Mouse (Mus musculus) neural tube, embryonic 12.5 days (tissue): ENCODE measurements around the gene Lypd4. TPM values are rescaled to one million over a fixed set of nuclear protein-coding genes. Genes with fewer than 3 reads are reported as not detected.
"Not testable (repeated sequence)": the region's sequence is repeated elsewhere in the genome, so short reads cannot be mapped to it uniquely, and the experiment has no call there.

Experiments used
- ATAC-seq: fragments of 200-750 bp; cut with Nextera tagmentation; 2 replicates; pipeline ENCODE4 v1.8.0; 2017; ENCODE audit warnings: low read depth, mild to moderate bottlenecking, moderate TSS enrichment, moderate library complexity; ENCODE audit not compliant: low FRiP score
- H3K27ac ChIP-seq: fragments of 300-500 bp; sonication (generic); 2 replicates; pipeline ENCODE4 v1.5.1; 2016
- H3K27me3 ChIP-seq: fragments of 300-500 bp; sonication (generic); replicated peaks from 2 replicates; pipeline ENCODE4 v1.6.1; 2016; ENCODE audit warnings: mild to moderate bottlenecking
- H3K36me3 ChIP-seq: fragments of 300-500 bp; sonication (generic); 2 replicates; pipeline ENCODE4 v1.6.1; 2016; ENCODE audit warnings: mild to moderate bottlenecking
- H3K4me1 ChIP-seq: fragments of 300-500 bp; sonication (generic); 2 replicates; pipeline ENCODE4 v1.6.1; 2016
- H3K4me2 ChIP-seq: fragments of 300-500 bp; sonication (generic); replicated peaks from 2 replicates; pipeline ENCODE4 v1.6.1; 2016; ENCODE audit warnings: mild to moderate bottlenecking
- H3K4me3 ChIP-seq: fragments of 300-500 bp; sonication (generic); 2 replicates; pipeline ENCODE4 v1.5.1; 2016
- H3K9ac ChIP-seq: fragments of 300-500 bp; sonication (generic); 2 replicates; pipeline ENCODE4 v1.6.1; 2016; ENCODE audit warnings: mild to moderate bottlenecking
- H3K9me3 ChIP-seq: fragments of 300-500 bp; sonication (generic); 2 replicates; pipeline ENCODE4 v1.6.1; 2016; ENCODE audit warnings: mild to moderate bottlenecking
- WGBS: fragments of 180-500 bp; shearing (Covaris S2); methylation state at CpG from one replicate; pipeline ENCODE4 v1.1.7; 2016; 5-methylcytosine and 5-hydroxymethylcytosine counted together
- polyA plus RNA-seq: library from polyadenylated mRNA; unstranded; fragments of >200 nt; fragmentation: Nextera tagmentation; extraction: Ambion mirVana; gene quantifications from 2 replicates; pipeline ENCODE4 v1.2.1, GENCODE M21; 2016

The Lypd4 gene
- polyA plus RNA-seq, 1 experiment from 2014 or later: not detected

GRCm38 (mm10) chr7:24853695-24854094 lies 16.0 kb downstream of the Lypd4 start:
- H3K9ac ChIP-seq: no peak overlapping the region
- no peak for ATAC-seq
- WGBS: 43% methylated on average over 7 of the region's 7 CpGs

GRCm38 (mm10) chr7:24853233-24853563 lies 16.5 kb downstream of the Lypd4 start:
- Histone ChIP-seq H3K9ac (no peak overlapping the region), H3K4me2 (no peak overlapping the region), H3K27me3 (no peaks in the 10 kb centered on the region), H3K36me3 (no peaks in the 10 kb centered on the region), H3K4me1 (no peaks in the 10 kb centered on the region), H3K4me3 (no peak overlapping the region), H3K27ac (no peak overlapping the region), H3K9me3 (no peaks in the 10 kb centered on the region)
- no peak for ATAC-seq

More at GRCm38 (mm10) chr7:24853695-24854094, 16.0 kb downstream of the Lypd4 start:
- Histone ChIP-seq H3K4me1 (no peaks in the 10 kb centered on the region), H3K4me2 (no peak overlapping the region), H3K36me3 (no peaks in the 10 kb centered on the region), H3K27me3 (no peaks in the 10 kb centered on the region), H3K9me3 (no peaks in the 10 kb centered on the region), H3K27ac (no peak overlapping the region), H3K4me3 (no peak overlapping the region)

GRCm38 (mm10) chr7:24852557-24853232 lies 17.0 kb downstream of the Lypd4 start:
- H3K9ac ChIP-seq: no peak overlapping the region
- H3K9me3 ChIP-seq: no peaks in the 10 kb centered on the region
- H3K27ac ChIP-seq: no peak overlapping the region
- no peaks in the 10 kb centered on the region for H3K4me1 ChIP-seq
- H3K4me2 ChIP-seq: no peak overlapping the region
- H3K4me3 ChIP-seq: no peak overlapping the region
- H3K36me3 ChIP-seq: no peaks in the 10 kb centered on the region
- no peaks in the 10 kb centered on the region for H3K27me3 ChIP-seq
- WGBS: 83% methylated on average over 8 of the region's 8 CpGs
- ATAC-seq: no peak

GRCm38 (mm10) chr7:24851596-24852325 lies 18.0 kb downstream of the Lypd4 start:
- 83% methylated on average over 5 of the region's 5 CpGs for WGBS
- Histone ChIP-seq H3K27me3 (no peaks in the 10 kb centered on the region), H3K4me2 (no peak overlapping the region), H3K9me3 (no peaks in the 10 kb centered on the region), H3K4me1 (no peaks in the 10 kb centered on the region), H3K36me3 (no peaks in the 10 kb centered on the region), H3K4me3 (no peak overlapping the region), H3K9ac (no peak overlapping the region), H3K27ac (no peak overlapping the region)
- no peak for ATAC-seq

- no peak for ATAC-seq
- H3K4me3 ChIP-seq: no peak overlapping the region
- H3K27me3 ChIP-seq: no peaks in the 10 kb centered on the region
- H3K4me2 ChIP-seq: no peak overlapping the region
- no peak overlapping the region for H3K9ac ChIP-seq
- H3K4me1 ChIP-seq: no peaks in the 10 kb centered on the region
- H3K9me3 ChIP-seq: no peaks in the 10 kb centered on the region
- WGBS: 40% methylated on average over 6 of the region's 6 CpGs
- no peak overlapping the region for H3K27ac ChIP-seq
- H3K36me3 ChIP-seq: no peaks in the 10 kb centered on the region
Observed at GRCm38 (mm10) chr7:24850899-24851303, 18.8 kb downstream of the Lypd4 start.

GRCm38 (mm10) chr7:24850162-24850561 lies 19.6 kb downstream of the Lypd4 start:
- ATAC-seq: no peak
- H3K4me1 ChIP-seq: no peaks in the 10 kb centered on the region
- WGBS: 35% methylated on average over 5 of the region's 5 CpGs
- H3K36me3 ChIP-seq: no peaks in the 10 kb centered on the region
- no peaks in the 10 kb centered on the region for H3K9me3 ChIP-seq
- no peak overlapping the region for H3K27ac ChIP-seq
- no peak overlapping the region for H3K9ac ChIP-seq
- H3K27me3 ChIP-seq: no peaks in the 10 kb centered on the region
- H3K4me2 ChIP-seq: no peak overlapping the region
- no peak overlapping the region for H3K4me3 ChIP-seq

GRCm38 (mm10) chr7:24846576-24846975 lies 23.2 kb downstream of the Lypd4 start:
- ATAC-seq, H3K4me3 ChIP-seq: not testable (repeated sequence)
- 25% methylated on average over 2 of the region's 2 CpGs for WGBS

GRCm38 (mm10) chr7:24845713-24846112 lies 24.0 kb downstream of the Lypd4 start:
- Histone ChIP-seq H3K9ac (no peak overlapping the region), H3K4me2 (no peak overlapping the region), H3K4me3 (no peak overlapping the region), H3K27ac (no peak overlapping the region), H3K9me3 (no peaks in the 10 kb centered on the region), H3K36me3 (no peaks in the 10 kb centered on the region), H3K27me3 (no peaks in the 10 kb centered on the region), H3K4me1 (no peaks in the 10 kb centered on the region)
- ATAC-seq: no peak
- WGBS: 5% methylated on average over 6 of the region's 6 CpGs

More at GRCm38 (mm10) chr7:24846576-24846975, 23.2 kb downstream of the Lypd4 start:
- not testable (repeated sequence) for H3K4me2 ChIP-seq, H3K27me3 ChIP-seq, H3K9ac ChIP-seq, H3K4me1 ChIP-seq, H3K9me3 ChIP-seq, H3K36me3 ChIP-seq, H3K27ac ChIP-seq

- no peak for ATAC-seq
- H3K27ac ChIP-seq: no peak overlapping the region
- H3K4me1 ChIP-seq: no peaks in the 10 kb centered on the region
- 88% methylated on average over 9 of the region's 9 CpGs for WGBS
- H3K4me3 ChIP-seq: no peak overlapping the region
- H3K27me3 ChIP-seq: no peaks in the 10 kb centered on the region
- no peak overlapping the region for H3K9ac ChIP-seq
- no peaks in the 10 kb centered on the region for H3K36me3 ChIP-seq
- no peaks in the 10 kb centered on the region for H3K9me3 ChIP-seq
- no peak overlapping the region for H3K4me2 ChIP-seq
Observed at GRCm38 (mm10) chr7:24845181-24845580, 24.6 kb downstream of the Lypd4 start.

- H3K9ac ChIP-seq: no peak overlapping the region
- no peak overlapping the region for H3K27ac ChIP-seq
- no peaks in the 10 kb centered on the region for H3K36me3 ChIP-seq
- no peak overlapping the region for H3K4me2 ChIP-seq
- H3K4me3 ChIP-seq: no peak overlapping the region
- H3K4me1 ChIP-seq: no peaks in the 10 kb centered on the region
- no peaks in the 10 kb centered on the region for H3K9me3 ChIP-seq
- WGBS: 45% methylated on average over 5 of the region's 5 CpGs
- no peaks in the 10 kb centered on the region for H3K27me3 ChIP-seq
- ATAC-seq: no peak
Observed at GRCm38 (mm10) chr7:24844144-24844543, 25.6 kb downstream of the Lypd4 start.

- H3K4me3 ChIP-seq: no peak overlapping the region
- H3K9ac ChIP-seq: no peak overlapping the region
- ATAC-seq: no peak
- H3K36me3 ChIP-seq: no peaks in the 10 kb centered on the region
- H3K27me3 ChIP-seq: no peaks in the 10 kb centered on the region
- no peak overlapping the region for H3K4me2 ChIP-seq
- no peak overlapping the region for H3K27ac ChIP-seq
- no peaks in the 10 kb centered on the region for H3K9me3 ChIP-seq
- 62% methylated on average over 4 of the region's 4 CpGs for WGBS
- no peaks in the 10 kb centered on the region for H3K4me1 ChIP-seq
Observed at GRCm38 (mm10) chr7:24841009-24841408, 28.7 kb downstream of the Lypd4 start.

- H3K4me3 ChIP-seq: no peak overlapping the region
- no peaks in the 10 kb centered on the region for H3K27me3 ChIP-seq
- WGBS: 68% methylated on average over 3 of the region's 3 CpGs
- H3K4me2 ChIP-seq: no peak overlapping the region
- no peak for ATAC-seq
- no peak overlapping the region for H3K9ac ChIP-seq
- no peaks in the 10 kb centered on the region for H3K36me3 ChIP-seq
- H3K4me1 ChIP-seq: no peaks in the 10 kb centered on the region
- H3K9me3 ChIP-seq: no peaks in the 10 kb centered on the region
- H3K27ac ChIP-seq: no peak overlapping the region
Observed at GRCm38 (mm10) chr7:24840331-24840730, 29.4 kb downstream of the Lypd4 start.

- Histone ChIP-seq H3K4me2 (no peak overlapping the region), H3K9me3 (no peaks in the 10 kb centered on the region), H3K36me3 (no peaks in the 10 kb centered on the region), H3K9ac (no peak overlapping the region), H3K27me3 (no peaks in the 10 kb centered on the region), H3K4me3 (no peak overlapping the region), H3K4me1 (no peaks in the 10 kb centered on the region), H3K27ac (no peak overlapping the region)
- WGBS: 85% methylated on average over 8 of the region's 8 CpGs
- no peak for ATAC-seq
Observed at GRCm38 (mm10) chr7:24839410-24839808, 30.3 kb downstream of the Lypd4 start.
